Mouse (Mus musculus): ENCODE data around the gene Syn3.

The Syn3 gene

DNA sequence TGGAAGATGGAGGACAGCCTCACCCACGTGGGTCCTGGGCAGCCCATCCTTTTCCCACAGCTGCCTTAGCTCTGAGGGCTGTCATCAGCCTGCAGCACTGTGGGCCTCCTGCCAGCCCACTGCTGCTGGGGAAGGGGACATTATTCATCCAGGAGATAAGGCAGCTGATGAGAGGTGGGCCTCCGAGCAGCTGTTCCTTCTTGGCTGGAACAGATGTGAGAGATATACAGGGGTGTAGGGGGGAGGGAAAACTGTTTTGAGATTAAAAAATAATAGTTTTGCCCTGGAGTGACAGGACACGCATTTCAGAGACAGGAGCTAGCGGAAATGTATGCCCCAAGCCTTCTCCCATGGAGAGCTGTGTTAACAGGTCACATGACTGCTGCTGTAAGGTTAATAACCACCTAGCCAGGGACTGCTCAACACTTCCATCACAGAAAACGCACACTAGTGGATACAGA, 133.0 kb downstream of the Syn3 start:
- no peak for DNase-seq

DNA sequence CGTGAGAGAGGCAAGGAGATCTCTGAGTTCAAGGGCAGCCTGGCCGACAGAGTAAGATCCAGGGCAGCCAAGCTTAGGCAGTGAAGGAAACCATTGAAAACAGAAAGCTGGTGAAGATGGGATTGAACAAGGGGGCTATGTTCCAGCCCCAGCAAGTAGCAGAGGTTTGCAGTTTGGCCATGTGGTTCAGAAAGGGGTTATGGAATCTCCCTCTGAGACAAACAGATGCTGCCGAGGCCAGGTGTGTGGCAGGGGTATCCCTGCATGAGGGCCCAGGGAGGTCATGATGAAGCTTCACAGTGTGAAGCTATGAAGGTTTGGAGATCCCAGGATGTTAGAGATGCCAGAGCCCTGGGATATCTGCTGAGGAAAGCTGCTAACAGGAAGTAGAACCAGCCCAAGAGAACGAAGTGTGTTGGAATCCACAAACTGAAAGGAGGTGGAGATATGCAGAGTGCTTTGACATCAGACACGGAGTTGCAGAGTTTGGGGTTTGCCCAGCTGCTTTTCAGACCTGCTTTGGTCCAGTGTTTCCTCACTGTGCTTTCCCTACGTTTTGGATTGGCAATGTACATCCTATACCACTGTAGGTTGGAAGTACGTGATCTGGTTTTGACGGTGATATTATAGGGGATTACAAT, 134.9 kb downstream of the Syn3 start:
- no peak for DNase-seq

GRCm38 (mm10) chr10:86359699-86360098, 139.0 kb downstream of the Syn3 start:
- peak; percentile 70 for DNase-seq

- peak; percentile 52 for DNase-seq
Observed at GRCm38 (mm10) chr10:86359208-86359607, 139.5 kb downstream of the Syn3 start.

GRCm38 (mm10) chr10:86358307-86358975, 140.3 kb downstream of the Syn3 start:
- no peak for DNase-seq

DNA sequence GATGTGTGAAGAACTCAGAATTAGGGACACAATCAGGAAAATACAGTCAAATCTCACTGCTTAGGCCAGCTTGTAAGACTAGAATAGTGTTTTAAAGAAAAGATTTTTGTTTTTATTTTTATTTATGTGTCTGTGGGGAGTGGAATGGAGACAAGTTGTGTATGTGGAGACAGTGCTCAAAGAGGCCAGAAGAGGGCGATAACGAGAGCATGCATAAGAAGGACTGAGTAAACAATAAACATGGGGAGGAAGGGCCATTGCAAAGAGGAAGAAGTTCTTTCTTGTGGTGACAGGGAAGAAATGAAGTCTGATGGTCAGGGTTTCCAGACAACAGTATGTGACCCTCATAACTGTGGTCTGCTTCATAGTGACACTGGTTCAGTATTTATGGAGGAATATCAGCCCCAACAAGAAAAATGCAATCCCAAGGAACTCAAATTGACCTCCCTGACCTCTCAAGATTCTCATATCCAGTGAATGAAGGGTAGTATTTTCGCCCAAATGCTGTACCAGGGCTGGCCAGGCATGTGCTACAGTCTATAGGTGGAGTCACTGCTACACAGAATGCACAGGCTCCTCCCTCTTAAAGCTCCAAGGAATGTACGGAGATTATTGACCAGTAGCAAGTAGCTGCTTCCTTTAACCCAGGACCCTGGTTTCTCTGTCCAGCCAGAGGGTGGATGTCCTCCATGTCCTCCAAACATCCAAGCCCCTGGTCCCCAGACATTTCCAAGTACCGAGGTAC, 141.7 kb downstream of the Syn3 start:
- no peak for DNase-seq

- no peak for DNase-seq
Observed at GRCm38 (mm10) chr10:86352521-86352920, 146.2 kb downstream of the Syn3 start.

DNA sequence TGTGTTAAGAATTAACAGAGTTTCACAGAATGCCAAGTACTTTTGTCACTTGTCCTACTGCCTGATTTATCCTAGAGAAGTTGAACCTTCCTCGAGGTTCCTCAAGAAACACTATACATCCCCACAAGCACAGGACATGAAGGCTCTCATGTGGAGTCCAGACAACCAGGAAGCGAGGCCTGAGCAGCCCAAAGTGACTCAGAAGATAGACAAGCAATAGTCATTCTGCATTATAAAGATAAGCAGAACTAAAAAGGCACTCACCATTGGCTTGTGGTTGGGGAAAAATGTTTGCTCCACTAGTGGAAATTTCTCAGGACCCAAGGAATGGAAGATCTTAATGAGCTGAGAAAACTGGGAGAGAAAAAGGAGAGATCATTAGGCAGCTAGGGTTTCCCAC, 147.4 kb downstream of the Syn3 start:
- no peak for DNase-seq

DNA sequence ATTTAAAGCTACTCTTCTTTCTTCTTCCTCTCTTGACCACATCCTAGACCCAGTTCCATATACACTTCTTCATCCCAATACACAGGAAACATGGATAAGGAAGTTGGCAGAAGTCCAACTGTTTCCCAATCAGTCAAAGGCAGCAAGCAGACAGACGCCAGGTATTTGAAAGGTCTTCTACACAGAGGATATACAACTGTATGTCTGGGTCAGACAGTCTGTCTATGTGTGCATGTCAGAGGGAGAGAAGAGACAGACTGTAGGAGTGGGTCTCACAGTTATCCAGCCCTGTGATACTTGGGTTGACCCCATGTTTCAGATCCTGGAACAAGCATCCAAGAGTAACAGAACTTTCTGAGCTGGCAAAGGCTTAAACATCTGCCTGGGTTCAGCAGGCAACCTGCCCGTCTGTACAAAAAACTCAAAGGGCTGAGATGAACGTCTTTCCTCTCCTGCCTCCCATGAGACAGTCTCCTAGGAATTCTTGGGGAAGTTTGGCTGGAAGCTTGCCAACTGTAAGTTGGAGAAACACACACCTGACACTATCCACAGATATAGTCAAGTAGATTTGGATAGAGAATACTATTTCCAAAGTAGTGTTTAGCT, 152.4 kb downstream of the Syn3 start:
- no peak for DNase-seq

DNA sequence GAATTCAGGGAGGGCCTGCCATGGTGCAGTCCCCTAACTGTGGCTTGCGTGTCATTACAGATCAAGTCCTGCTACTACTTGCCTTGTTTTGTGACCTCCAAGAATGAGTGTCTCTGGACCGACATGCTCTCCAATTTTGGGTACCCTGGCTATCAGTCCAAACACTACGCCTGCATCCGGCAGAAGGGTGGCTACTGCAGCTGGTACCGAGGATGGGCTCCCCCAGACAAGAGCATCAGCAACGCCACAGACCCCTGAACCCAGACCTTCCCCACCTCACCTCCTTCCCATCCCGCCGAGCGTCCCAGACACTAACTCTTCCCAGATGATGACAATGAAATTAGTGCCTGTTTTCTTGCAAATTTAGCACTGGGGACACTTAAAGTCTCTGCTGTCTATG, 153.1 kb downstream of the Syn3 start:
- no peak for DNase-seq

- no peak for DNase-seq
Observed at GRCm38 (mm10) chr10:86344654-86345053, 154.0 kb downstream of the Syn3 start.

- no peak for DNase-seq
Observed at GRCm38 (mm10) chr10:86343931-86344330, 154.8 kb downstream of the Syn3 start.

DNA sequence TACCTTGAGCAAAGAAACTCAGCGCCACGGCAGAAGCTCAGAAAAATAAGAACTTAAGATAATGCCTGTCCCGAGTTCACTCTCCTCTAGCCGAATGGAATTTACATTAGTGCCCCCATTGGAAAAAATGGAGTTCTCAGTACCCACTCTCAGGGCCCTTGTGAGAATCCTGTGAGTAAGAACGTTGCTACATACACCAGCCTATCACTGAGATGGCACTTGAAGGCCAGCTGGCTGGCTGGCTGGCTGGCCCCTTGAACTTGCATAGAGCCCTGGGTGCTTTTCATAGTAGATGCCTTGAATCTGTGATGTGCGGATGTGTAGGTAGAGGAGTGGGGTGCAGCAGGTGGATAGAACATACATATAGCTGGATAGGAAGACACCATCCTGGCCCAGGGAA, 155.3 kb downstream of the Syn3 start:
- no peak for DNase-seq

- DNase-seq, result no peak
Observed at GRCm38 (mm10) chr10:86342713-86343112, 156.0 kb downstream of the Syn3 start.

- no peak for DNase-seq
Observed at GRCm38 (mm10) chr10:86342151-86342550, 156.5 kb downstream of the Syn3 start.

- DNase-seq, result no peak
Observed at GRCm38 (mm10) chr10:86341589-86341988, 157.1 kb downstream of the Syn3 start.

- no peak for DNase-seq
Observed at GRCm38 (mm10) chr10:86340991-86341527, 157.6 kb downstream of the Syn3 start.

GRCm38 (mm10) chr10:86340421-86340820, 158.3 kb downstream of the Syn3 start:
- peak; percentile 33 for DNase-seq

- DNase-seq, result peak; percentile 96
Observed at GRCm38 (mm10) chr10:86339649-86340379, 158.9 kb downstream of the Syn3 start.

DNA sequence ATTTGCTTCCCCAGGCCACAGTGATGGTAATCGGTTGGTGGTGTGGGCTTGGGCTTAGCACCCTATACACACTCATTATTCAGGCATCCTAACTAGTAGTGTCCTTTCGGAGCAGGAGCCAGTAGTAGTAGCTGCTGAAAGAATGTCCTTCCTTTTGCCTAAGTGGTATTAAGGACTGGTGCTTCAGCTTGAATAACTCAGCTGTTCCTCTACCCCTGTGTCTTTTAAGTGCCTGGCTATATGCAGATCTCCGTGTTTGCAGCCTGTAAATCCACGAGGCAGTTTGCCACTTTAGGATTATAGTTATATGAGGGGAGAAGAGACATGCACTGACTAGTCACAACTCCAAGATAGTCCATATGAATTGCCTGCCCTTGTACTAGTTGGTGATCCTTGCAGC, 159.6 kb downstream of the Syn3 start:
- no peak for DNase-seq

DNA sequence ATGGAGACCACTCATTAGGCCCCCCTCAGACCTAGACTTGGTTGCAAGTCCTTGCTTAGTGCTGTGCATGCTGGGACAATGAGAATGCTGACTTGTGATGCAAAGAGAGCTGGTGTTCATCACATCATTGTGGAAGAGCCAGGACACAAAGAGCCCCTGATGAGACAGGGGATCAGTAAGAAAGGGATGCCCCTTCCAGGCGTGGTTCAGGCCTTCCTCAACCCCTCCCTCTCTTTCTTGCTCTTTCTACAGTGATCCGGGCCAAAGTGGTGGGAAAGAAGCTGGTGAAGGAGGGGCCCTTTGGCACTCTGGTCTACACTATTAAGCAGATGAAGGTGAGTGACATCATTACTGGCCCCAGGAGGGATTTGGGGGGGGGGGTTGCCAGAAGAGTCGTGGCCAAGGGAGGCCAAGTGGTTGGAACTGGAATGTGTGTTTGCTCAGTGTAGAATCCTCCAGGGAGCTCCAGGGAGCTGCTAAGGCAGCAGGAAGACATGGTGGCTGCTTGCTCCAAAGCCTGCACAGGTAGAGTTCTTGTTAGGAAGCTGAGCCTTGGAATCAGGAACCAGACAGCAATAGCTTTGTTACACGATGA, 160.5 kb downstream of the Syn3 start:
- DNase-seq, result no peak

DNA sequence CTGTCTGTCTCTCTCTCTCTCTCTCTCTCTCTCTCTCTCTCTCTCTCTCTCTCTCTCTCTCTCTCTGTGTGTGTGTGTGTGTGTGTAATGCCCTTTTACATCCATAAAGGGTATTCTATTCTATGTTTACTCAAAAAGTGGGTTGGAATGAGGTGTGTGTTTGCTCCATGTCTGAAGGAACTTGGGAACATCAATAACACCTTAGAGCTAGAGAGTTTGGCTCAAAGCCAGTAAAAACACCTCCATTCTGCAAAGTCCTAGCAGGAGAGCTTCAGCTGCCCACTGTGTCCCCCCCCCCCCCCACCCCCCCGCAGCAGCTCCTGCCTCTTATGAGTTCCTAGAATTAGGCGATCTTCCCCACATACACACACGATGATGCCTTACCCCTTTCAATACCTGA, 161.5 kb downstream of the Syn3 start:
- DNase-seq, result no peak

Data from cerebellum, adult 8-10 months (tissue).